Mouse (Mus musculus) hindbrain, embryonic 11.5 days (tissue): ENCODE data around the gene Arfgap3. TPM values are rescaled to one million over a fixed set of nuclear protein-coding genes. Genes with fewer than 3 reads are reported as not detected.
"Not testable (repeated sequence)": the region's sequence is repeated elsewhere in the genome, so short reads cannot be mapped to it uniquely, and the experiment has no call there.

Experiments used
- ATAC-seq: fragments of 200-750 bp; cut with Nextera tagmentation; 2 replicates; pipeline ENCODE4 v1.8.0; 2017; ENCODE audit warnings: mild to moderate bottlenecking, moderate TSS enrichment, moderate library complexity; ENCODE audit not compliant: low FRiP score
- DNase-seq: peaks from one replicate; pipeline ENCODE4 v3.0.0-alpha.2; 2015; ENCODE audit warnings: low spot score
- H3K27ac ChIP-seq: fragments of 300-500 bp; sonication (generic); 2 replicates; pipeline ENCODE4 v1.5.1; 2014; ENCODE audit warnings: mild to moderate bottlenecking, low read depth, low read length
- H3K27me3 ChIP-seq: fragments of 300-500 bp; sonication (generic); 2 replicates; pipeline ENCODE4 v1.6.1; 2014; ENCODE audit warnings: mild to moderate bottlenecking, low read length, moderate library complexity, mixed read lengths; ENCODE audit not compliant: control insufficient read depth, insufficient read depth
- H3K36me3 ChIP-seq: fragments of 300-500 bp; sonication (generic); 2 replicates; pipeline ENCODE4 v1.6.1; 2014; ENCODE audit warnings: mild to moderate bottlenecking, low read length, moderate library complexity, mixed read lengths; ENCODE audit not compliant: control insufficient read depth, insufficient read depth
- H3K4me1 ChIP-seq: fragments of 300-500 bp; sonication (generic); replicated peaks from 2 replicates; pipeline ENCODE4 v1.6.1; 2014; ENCODE audit warnings: low read length, mixed read lengths; ENCODE audit not compliant: control insufficient read depth, insufficient read depth
- H3K4me2 ChIP-seq: fragments of 300-500 bp; sonication (generic); replicated peaks from 2 replicates; pipeline ENCODE4 v1.6.1; 2014; ENCODE audit warnings: mild to moderate bottlenecking, low read depth, low read length
- H3K4me3 ChIP-seq: fragments of 300-500 bp; sonication (generic); 2 replicates; pipeline ENCODE4 v1.5.1; 2014; ENCODE audit warnings: low read depth, low read length
- H3K9ac ChIP-seq: fragments of 300-500 bp; sonication (generic); 2 replicates; pipeline ENCODE4 v1.6.1; 2014; ENCODE audit warnings: low read depth, low read length
- H3K9me3 ChIP-seq: fragments of 300-500 bp; sonication (generic); 2 replicates; pipeline ENCODE4 v1.6.1; 2016; ENCODE audit warnings: low read length; ENCODE audit not compliant: control insufficient read depth
- WGBS: fragments of 180-500 bp; shearing (Covaris S2); extraction: QIAGEN DNeasy Blood & Tissue Kit; methylation state at CpG from one replicate; pipeline ENCODE4 v1.1.7; 2014; 5-methylcytosine and 5-hydroxymethylcytosine counted together
- polyA plus RNA-seq: library from polyadenylated mRNA; unstranded; fragments of >200 nt; fragmentation: Nextera tagmentation; extraction: Ambion mirVana; gene quantifications from 2 replicates; pipeline ENCODE4 v1.2.1, GENCODE M21; 2014

Arfgap3 gene
- polyA plus RNA-seq, 1 experiment from 2014 or later: 40.1 TPM

DNA sequence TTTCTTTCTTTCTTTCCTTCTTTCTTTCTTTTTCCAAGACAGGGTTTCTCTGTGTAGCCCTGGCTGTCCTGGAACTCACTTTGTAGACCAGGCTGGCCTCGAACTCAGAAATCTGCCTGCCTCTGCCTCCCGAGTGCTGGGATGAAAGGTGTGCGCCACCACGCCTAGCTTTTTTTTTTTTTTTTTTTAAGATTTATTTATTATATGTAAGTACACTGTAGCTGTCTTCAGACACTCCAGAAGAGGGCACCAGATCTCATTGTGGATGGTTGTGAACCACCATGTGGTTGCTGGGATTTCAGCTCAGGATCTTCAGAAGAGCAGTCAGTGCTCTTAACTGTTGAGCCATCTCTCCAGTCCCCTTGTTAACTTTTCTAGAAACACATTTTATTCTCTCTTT is 18.7 kb upstream of the Arfgap3 start:
- not testable (repeated sequence) for H3K4me2 ChIP-seq, H3K9ac ChIP-seq, H3K27ac ChIP-seq, ATAC-seq, H3K27me3 ChIP-seq, H3K4me1 ChIP-seq, H3K4me3 ChIP-seq, DNase-seq, H3K9me3 ChIP-seq, H3K36me3 ChIP-seq
- 100% methylated on average over 1 of the region's 4 CpGs for WGBS

DNA sequence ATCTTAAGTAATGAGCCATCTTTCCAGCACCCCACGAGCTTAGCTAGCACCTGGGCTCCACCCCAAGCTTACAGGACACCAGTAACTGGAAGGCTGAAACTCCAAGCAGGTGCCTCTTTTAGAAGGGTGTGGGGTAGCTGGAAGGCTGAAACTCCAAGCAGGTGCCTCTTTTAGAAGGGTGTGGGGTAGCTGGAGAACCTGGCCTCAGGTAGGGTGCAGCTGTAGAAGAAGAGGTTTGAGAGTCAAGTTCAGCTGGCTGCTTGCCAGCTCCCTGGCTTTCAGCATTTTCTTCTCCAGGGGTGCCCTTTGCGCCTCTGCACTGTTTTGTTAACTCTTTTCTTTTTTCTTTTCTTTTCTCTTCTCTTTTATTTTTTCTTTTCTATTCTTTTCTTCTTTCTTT is 18.2 kb upstream of the Arfgap3 start:
- Histone ChIP-seq H3K9ac (no peak overlapping the region), H3K9me3 (no peaks in the 10 kb centered on the region), H3K27ac (no peak overlapping the region), H3K4me2 (no peak overlapping the region), H3K27me3 (peaks cover 2% of the 10 kb centered on the region; the same call in 1 of the 2 replicates), H3K36me3 (no peaks in the 10 kb centered on the region), H3K4me1 (no peaks in the 10 kb centered on the region), H3K4me3 (no peak overlapping the region)
- 98% methylated on average over 2 of the region's 2 CpGs for WGBS
- DNase-seq: no peak
- ATAC-seq: no peak

DNA sequence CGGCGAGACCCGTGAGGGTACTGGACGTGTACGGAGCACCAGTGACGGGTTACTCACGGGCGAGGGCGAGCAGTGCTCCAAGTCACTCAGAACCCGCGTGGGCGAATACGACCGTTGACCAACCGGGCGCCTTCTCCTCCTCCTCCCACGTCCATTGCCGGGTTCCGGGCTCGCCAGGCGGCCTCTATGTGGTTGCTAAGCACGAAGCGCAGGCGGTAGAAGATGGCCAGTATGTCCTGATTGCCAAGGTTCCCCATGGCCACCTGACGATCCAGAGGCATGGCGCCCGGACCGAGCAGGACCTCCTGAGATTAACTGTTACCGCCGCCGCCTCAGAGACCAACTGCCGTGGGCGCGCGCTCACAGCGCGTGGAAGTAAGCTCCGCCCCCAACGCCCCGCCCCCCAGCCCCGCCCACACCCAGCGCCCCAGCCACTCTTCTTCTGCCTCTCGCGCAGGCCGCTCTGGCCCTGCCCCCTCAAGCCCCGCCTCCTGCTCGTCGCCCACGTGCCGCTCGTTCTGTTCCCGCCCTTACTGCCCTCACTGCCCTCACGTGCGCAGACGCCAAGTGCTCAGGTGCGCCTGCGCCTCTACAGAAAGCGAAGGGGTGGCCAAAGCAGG is 17.0 kb upstream of the Arfgap3 start:
- H3K27ac ChIP-seq: no peak overlapping the region
- H3K27me3 ChIP-seq: peaks cover 2% of the 10 kb centered on the region; the same call in 1 of the 2 replicates
- H3K36me3 ChIP-seq: no peaks in the 10 kb centered on the region
- ATAC-seq (peak; percentile 54), DNase-seq (peak; percentile 58)
- H3K4me1 ChIP-seq: no peaks in the 10 kb centered on the region
- H3K9ac ChIP-seq: no peak overlapping the region
- 30% methylated on average over 51 of the region's 58 CpGs for WGBS
- H3K4me3 ChIP-seq: peak overlapping the region; percentile 4
- peak overlapping the region; percentile 43 for H3K4me2 ChIP-seq
- H3K9me3 ChIP-seq: no peaks in the 10 kb centered on the region

DNA sequence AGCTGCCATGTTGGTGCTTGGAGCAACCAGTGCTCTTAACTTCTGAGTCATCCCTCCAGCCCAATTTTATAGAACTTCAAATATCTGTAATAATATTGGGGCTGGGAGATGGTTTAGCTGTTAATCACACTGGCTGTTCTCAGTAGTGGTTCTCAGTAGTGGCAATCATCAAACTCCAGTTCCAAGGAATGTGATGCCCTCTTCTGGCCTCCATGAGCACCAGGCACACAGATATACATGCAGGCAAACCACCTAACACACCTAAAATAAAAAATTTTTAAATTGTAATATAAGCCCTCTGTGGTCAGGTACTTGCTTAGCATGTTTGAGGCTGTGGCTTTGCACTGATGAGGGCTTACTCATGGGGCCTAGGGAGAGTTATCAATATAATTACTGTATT is 15.7 kb upstream of the Arfgap3 start:
- no peak overlapping the region for H3K4me2 ChIP-seq
- no peak overlapping the region for H3K27ac ChIP-seq
- no peak overlapping the region for H3K4me3 ChIP-seq
- no peak overlapping the region for H3K9ac ChIP-seq
- H3K9me3 ChIP-seq: no peaks in the 10 kb centered on the region
- DNase-seq (no peak), ATAC-seq (no peak)
- H3K27me3 ChIP-seq: peaks cover 2% of the 10 kb centered on the region; the same call in 1 of the 2 replicates
- H3K4me1 ChIP-seq: no peaks in the 10 kb centered on the region
- no peaks in the 10 kb centered on the region for H3K36me3 ChIP-seq

DNA sequence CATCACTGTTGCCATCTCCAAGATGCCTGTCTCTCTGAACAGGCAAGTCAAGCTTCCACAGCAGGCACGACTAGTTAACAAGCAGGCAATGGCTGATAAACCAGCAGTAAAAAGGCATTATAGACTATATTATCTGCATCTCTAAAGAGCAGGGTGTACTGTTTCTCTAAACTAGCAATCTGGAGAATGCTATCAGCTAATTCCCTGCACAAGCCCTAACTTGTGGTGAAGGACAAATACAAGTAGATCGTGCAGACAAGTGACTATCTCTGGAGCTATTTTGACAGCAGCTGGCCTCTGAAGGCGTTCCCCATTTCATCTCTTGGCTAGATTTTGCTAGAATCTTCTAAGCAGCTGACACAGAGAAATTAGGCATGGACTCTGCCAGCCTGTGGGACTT is 14.1 kb upstream of the Arfgap3 start:
- no peaks in the 10 kb centered on the region for H3K4me1 ChIP-seq
- no peak overlapping the region for H3K4me2 ChIP-seq
- H3K27ac ChIP-seq: no peak overlapping the region
- 76% methylated on average over 3 of the region's 3 CpGs for WGBS
- peaks cover 2% of the 10 kb centered on the region; the same call in 1 of the 2 replicates for H3K27me3 ChIP-seq
- H3K36me3 ChIP-seq: no peaks in the 10 kb centered on the region
- no peaks in the 10 kb centered on the region for H3K9me3 ChIP-seq
- H3K9ac ChIP-seq: no peak overlapping the region
- no peak for ATAC-seq
- H3K4me3 ChIP-seq: no peak overlapping the region
- DNase-seq: no peak

DNA sequence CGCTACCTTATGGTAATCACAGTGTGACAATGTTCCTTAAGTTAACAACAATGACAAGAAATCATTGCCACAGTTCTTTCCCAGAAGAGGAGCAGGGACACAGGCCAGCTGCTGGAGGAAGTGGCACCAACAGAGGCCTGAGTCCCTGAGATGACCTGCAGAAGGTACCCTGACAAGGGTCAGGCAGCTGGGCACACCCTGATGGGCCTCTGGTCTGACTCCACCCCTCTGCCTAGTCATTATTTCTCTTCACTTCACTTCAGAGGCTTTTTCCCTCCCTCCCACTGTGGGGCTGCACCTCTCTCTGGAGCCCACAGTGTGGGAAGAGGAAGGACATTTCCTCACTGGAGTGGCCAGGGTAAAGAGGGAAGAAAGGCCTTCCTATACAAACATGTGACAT is 12.8 kb upstream of the Arfgap3 start:
- H3K4me2 ChIP-seq, ATAC-seq, H3K27me3 ChIP-seq, H3K27ac ChIP-seq, H3K9me3 ChIP-seq, DNase-seq, H3K4me3 ChIP-seq, H3K4me1 ChIP-seq, H3K9ac ChIP-seq, H3K36me3 ChIP-seq: not testable (repeated sequence)
- WGBS: 77% methylated on average over 1 of the region's 1 CpGs

DNA sequence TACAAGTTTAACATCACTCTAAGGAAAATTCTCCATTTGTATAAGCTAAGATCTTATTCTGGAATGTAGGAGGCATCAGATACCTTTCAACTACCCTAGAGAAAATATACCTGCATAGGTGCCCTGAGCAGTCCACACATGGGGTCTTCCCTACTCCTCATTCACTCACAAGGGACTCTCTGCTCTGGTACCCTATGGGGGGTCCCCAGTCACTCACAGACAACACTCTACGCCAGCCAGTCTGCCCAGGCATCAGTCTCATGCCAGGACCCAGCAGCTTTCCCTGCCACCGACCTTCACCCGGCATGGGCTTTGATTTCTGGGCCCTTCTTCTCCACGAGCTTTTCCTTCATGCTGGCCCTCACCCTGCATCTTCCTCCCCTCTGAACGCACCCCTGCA is 10.9 kb upstream of the Arfgap3 start:
- H3K9me3 ChIP-seq, ATAC-seq, H3K4me2 ChIP-seq, H3K27ac ChIP-seq, H3K9ac ChIP-seq, H3K36me3 ChIP-seq, H3K27me3 ChIP-seq, DNase-seq, H3K4me3 ChIP-seq, H3K4me1 ChIP-seq: not testable (repeated sequence)
- 64% methylated on average over 5 of the region's 5 CpGs for WGBS

DNA sequence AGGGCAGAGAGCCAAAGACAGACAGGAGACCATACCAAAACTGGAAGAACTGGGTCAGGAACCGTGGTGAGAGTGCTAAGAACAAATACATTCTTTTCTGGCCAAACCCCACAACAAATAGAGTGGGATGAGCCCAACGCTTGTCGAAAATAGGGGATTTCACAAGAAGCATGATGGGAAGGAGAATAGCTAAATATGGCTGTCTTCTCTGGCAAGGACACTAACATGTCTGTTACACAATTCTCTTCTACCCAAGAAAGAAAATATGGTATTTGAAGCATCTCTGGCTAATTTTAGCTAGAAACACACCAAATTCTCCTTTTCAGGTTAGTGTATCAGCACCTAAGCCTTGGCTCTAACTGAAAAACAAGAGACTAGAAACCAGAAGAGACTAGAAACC is 10.1 kb upstream of the Arfgap3 start:
- Histone ChIP-seq H3K9ac (no peak overlapping the region), H3K4me1 (no peaks in the 10 kb centered on the region), H3K27me3 (no peaks in the 10 kb centered on the region), H3K4me2 (no peak overlapping the region), H3K9me3 (no peaks in the 10 kb centered on the region), H3K36me3 (no peaks in the 10 kb centered on the region), H3K4me3 (no peak overlapping the region), H3K27ac (no peak overlapping the region)
- ATAC-seq (no peak), DNase-seq (no peak)
- 81% methylated on average over 3 of the region's 3 CpGs for WGBS

DNA sequence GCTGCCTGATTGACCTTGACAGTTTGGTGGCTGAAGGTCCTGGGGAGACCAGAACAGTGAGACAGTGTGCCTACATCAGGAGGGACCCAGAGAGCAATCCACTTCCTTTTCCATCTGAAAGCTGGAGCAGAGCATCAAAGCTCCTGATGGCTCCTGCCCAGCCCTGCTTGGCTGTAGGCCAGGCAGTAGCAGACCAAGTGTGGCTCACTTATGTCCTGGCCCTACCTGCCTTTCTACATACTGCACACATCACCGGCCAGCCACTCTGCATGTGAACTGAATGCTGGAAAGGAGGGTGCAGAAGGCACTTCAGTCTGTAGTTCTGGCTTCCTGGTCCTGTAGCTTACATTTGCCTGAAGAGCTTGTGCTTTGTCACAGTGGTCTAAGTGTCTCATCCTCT is 8.4 kb upstream of the Arfgap3 start:
- H3K27me3 ChIP-seq: no peaks in the 10 kb centered on the region
- ATAC-seq: no peak
- no peaks in the 10 kb centered on the region for H3K4me1 ChIP-seq
- H3K9ac ChIP-seq: no peak overlapping the region
- no peak for DNase-seq
- H3K36me3 ChIP-seq: no peaks in the 10 kb centered on the region
- H3K4me3 ChIP-seq: no peak overlapping the region
- 95% methylated on average over 1 of the region's 1 CpGs for WGBS
- no peak overlapping the region for H3K4me2 ChIP-seq
- no peaks in the 10 kb centered on the region for H3K9me3 ChIP-seq
- H3K27ac ChIP-seq: no peak overlapping the region
